Mouse (Mus musculus): ENCODE measurements around the gene Zfp612. TPM values are rescaled to one million over a fixed set of nuclear protein-coding genes. Genes with fewer than 3 reads are reported as not detected.
A peak's percentile ranks its signal among the peaks of the same experiment; 100 is the strongest.

Gene Zfp612
- total RNA-seq, 2 experiments from 2014 or later: 5.1 to 6.5 TPM

DNA sequence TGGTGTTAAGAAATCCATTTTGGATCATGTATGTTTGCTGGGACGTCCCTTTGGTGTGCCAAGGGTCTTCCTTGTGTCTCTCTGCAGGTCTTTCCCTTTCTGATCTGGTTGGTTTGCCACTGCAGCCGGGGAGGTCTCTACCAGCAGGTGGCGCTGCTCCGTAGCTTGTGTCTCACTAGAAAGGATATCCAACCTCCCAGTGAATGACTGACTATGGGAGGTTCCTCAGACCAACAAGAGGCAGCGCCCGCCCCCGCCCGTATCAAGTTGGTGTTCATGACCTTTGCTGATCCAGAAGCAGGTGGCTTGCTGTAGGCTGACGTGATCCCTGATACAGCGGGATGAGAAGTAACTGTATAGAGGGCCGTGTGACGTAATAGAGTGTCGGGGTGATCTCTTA, 51.0 kb downstream of the Zfp612 start:
- DNase-seq (ENCODE audit: low spot score): peak; percentile 61

GRCm38 (mm10) chr8:110134236-110134635, 54.7 kb downstream of the Zfp612 start:
- no peak for DNase-seq (ENCODE audit: low spot score)

GRCm38 (mm10) chr8:110135515-110135914, 56.0 kb downstream of the Zfp612 start:
- peak; percentile 9 for DNase-seq (ENCODE audit: low spot score)

- no peak for DNase-seq (ENCODE audit: low spot score)
Observed at GRCm38 (mm10) chr8:110140156-110140555, 60.6 kb downstream of the Zfp612 start.

DNA sequence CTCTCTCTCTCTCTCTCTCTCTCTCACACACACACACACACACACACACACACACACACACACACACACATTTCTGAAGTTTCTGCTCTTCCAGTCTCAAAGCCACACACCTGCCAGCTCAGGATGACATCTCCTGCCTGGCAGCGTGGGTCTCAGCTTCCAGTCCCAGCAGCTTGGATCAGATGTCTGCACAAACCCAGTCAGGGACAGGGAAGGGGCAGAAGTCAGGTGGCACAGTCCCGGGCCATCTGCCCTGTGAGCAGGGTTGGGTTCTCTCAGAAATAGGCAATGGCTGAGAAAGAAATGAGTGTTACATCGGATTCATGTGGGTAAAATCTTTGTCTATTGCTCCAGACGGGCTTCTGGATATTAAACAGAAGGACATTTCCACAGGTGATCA, 61.2 kb downstream of the Zfp612 start:
- no peak for DNase-seq (ENCODE audit: low spot score)

Other genes with a start within 250 kb of the Zfp612 start
- 1 to 10 TPM; 1.8 to 2.3 TPM for gene Phlpp2, start 211.2 kb upstream of the Zfp612 start, total RNA-seq (2021)
- not detected for gene Marveld3, start 117.5 kb upstream of the Zfp612 start, total RNA-seq (2021)
- under 1 TPM in 1 of 2 experiments, not detected in 1; 0.31 TPM for gene Tat, start 89.3 kb upstream of the Zfp612 start, total RNA-seq (2021)
- not detected for gene Chst4, start 40.0 kb upstream of the Zfp612 start, total RNA-seq (2021)
- gene Gm21964, start 21.5 kb downstream of the Zfp612 start, total RNA-seq (2021): not detected
- not detected for gene Gm17720, start 23.0 kb downstream of the Zfp612 start, total RNA-seq (2021)
- not detected for gene Calb2, start 88.5 kb downstream of the Zfp612 start, total RNA-seq (2021)
- gene Cmtr2, start 135.9 kb downstream of the Zfp612 start, total RNA-seq (2021): 1 to 10 TPM; 3.3 to 3.4 TPM
- under 1 TPM in 1 of 2 experiments, not detected in 1; 0.05 TPM for gene Hydin, start 187.2 kb downstream of the Zfp612 start, total RNA-seq (2021)